ENCODE assay signal across 35 mouse cellular contexts in the genomic region with DNA sequence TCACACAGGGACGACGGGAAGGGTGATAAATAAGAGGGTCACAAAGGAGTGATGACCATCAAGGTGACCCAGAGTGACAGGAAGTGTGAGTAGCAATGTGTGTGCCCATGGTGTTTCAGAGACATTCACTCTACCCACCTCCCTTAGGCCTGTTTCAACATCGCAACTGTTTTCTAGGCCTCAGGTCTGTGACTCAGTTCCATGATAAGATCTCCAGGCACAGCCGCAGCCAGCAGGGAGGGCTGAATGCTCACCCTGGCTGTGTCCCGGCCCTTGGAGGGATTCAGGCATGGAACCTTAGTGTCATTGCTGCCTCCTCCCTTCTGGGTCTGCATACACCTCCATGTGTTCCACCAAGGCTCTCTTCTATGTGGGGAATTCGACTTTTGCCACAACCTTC. TPM values are rescaled to one million over a fixed set of nuclear protein-coding genes. Genes with fewer than 3 reads are reported as not detected.
A peak's percentile ranks its signal among the peaks of the same experiment; 100 is the strongest.
DNase-seq lines count a peak whose midpoint lies in the region; ATAC-seq and TF ChIP-seq lines count a peak whose summit lies in the region.
"Had no signal": no experiment of that assay in that cellular context is flagged by ENCODE, and none has a peak within 500 bp of the region (broad histone marks: within the 10 kb centered on the region; RNA-seq: fewer than 3 reads in every experiment).

No protein-coding gene starts in this region.

- H3K9me3 ChIP-seq in MEL (replicated peaks; ENCODE audit: insufficient read depth, low read length): no peaks in the 10 kb centered on the region
- H3K9me3 ChIP-seq: embryonic facial prominence, embryonic 10.5 days; embryonic facial prominence, embryonic 15.5 days; heart, embryonic 12.5 days; hindbrain, embryonic 13.5 days; liver, embryonic 15.5 days; midbrain, embryonic 12.5 days; neural tube, embryonic 13.5 days had no signal

- H3K9ac ChIP-seq in MEL (ENCODE audit: control insufficient read depth, low read depth, low read length, poor library complexity, severe bottlenecking): peak overlapping the region; percentile 24
- no peak overlapping the region for H3K9ac ChIP-seq in heart, adult 2 months (ENCODE audit: low read depth, low read length)
- H3K9ac ChIP-seq: embryonic facial prominence, embryonic 15.5 days; heart, embryonic 12.5 days; hindbrain, embryonic 13.5 days; limb, embryonic 12.5 days; liver, embryonic 15.5 days; lung, embryonic 14.5 days; midbrain, embryonic 12.5 days; neural tube, embryonic 13.5 days had no signal

- H3K36me3 ChIP-seq in MEL (ENCODE audit: control insufficient read depth in 1 of 2, insufficient read depth in 2 of 2, low read length in 2 of 2): peaks cover 0 to 18% of the 10 kb centered on the region in 2 experiments; a peak in 2 of 4 replicates
- no peaks in the 10 kb centered on the region for H3K36me3 ChIP-seq in heart, adult 2 months (ENCODE audit: control insufficient read depth, insufficient read depth, low read length)
- H3K36me3 ChIP-seq: embryonic facial prominence, embryonic 10.5 days; embryonic facial prominence, embryonic 15.5 days; heart, embryonic 12.5 days; hindbrain, embryonic 13.5 days; limb, embryonic 12.5 days; liver, embryonic 15.5 days; midbrain, embryonic 12.5 days; neural tube, embryonic 13.5 days had no signal

- peaks cover 10 to 25% of the 10 kb centered on the region in 2 experiments for H3K4me1 ChIP-seq in MEL (ENCODE audit: control insufficient read depth in 1 of 2, insufficient read depth in 2 of 2, low read length in 2 of 2)
- H3K4me1 ChIP-seq in heart, adult 2 months (ENCODE audit: control insufficient read depth, insufficient read depth, low read length): no peaks in the 10 kb centered on the region
- H3K4me1 ChIP-seq: embryonic facial prominence, embryonic 10.5 days; embryonic facial prominence, embryonic 15.5 days; hindbrain, embryonic 13.5 days; limb, embryonic 12.5 days; midbrain, embryonic 12.5 days; neural tube, embryonic 13.5 days had no signal

- no peaks in the 10 kb centered on the region for H3K79me2 ChIP-seq in MEL (ENCODE audit: control insufficient read depth, insufficient read depth, low read length, poor library complexity)
- no peaks in the 10 kb centered on the region for H3K79me2 ChIP-seq in heart, adult 2 months (replicated peaks; ENCODE audit: control insufficient read depth, insufficient read depth, low read length)

- peak; percentile 56 to 57 for DNase-seq in urinary bladder, postnatal 36 days (ENCODE audit: low spot score in 2 of 2)
- DNase-seq in urinary bladder, postnatal 4 days (ENCODE audit: low spot score in 2 of 2): no peak
- peak; percentile 70 for DNase-seq in MEL (ENCODE audit: low read depth, low spot score)
- DNase-seq in heart, adult 2 months: no peak
- DNase-seq in left cerebral cortex, postnatal 4 days: no peak
- no peak for DNase-seq in frontal cortex, postnatal 10 days (ENCODE audit: low spot score in 2 of 2)
- DNase-seq: cerebellum, adult 2 months; cerebellum, postnatal 14 days; gastrocnemius, adult 2 months; gastrocnemius, postnatal 36 days; heart, adult 18-20 months; heart, postnatal 4 days; kidney, adult 8-10 months; kidney, postnatal 14 days; layer of hippocampus, adult 9-11 months; lung, embryonic 14.5 days; lung, postnatal 14 days; right cerebral cortex, postnatal 25 days; thymus, adult 2 months; thymus, postnatal 36 days had no signal

- WGBS in heart, adult 2 months: 46% methylated on average over 6 of the region's 6 CpGs

- no peak for TF ChIP-seq RAD21 in MEL (IDR thresholded peaks at IDR 0.05; ENCODE audit: low read depth, low read length)

- H3K4me3 ChIP-seq in MEL (ENCODE audit: control insufficient read depth in 1 of 2, insufficient read depth in 1 of 2, low read depth in 2 of 2, low read length in 2 of 2): no peak overlapping the region
- H3K4me3 ChIP-seq in heart, adult 2 months: no peak overlapping the region
- H3K4me3 ChIP-seq: embryonic facial prominence, embryonic 10.5 days; embryonic facial prominence, embryonic 15.5 days; gastrocnemius, adult 2 months; heart, embryonic 12.5 days; hindbrain, embryonic 13.5 days; limb, embryonic 12.5 days; liver, embryonic 15.5 days; midbrain, embryonic 12.5 days; neural tube, embryonic 13.5 days had no signal

- no peaks in the 10 kb centered on the region for H3K27me3 ChIP-seq in MEL (ENCODE audit: control insufficient read depth in 1 of 2, insufficient read depth in 2 of 2, low read length in 2 of 2)
- no peaks in the 10 kb centered on the region for H3K27me3 ChIP-seq in heart, adult 2 months (ENCODE audit: control insufficient read depth, insufficient read depth, low read length)
- H3K27me3 ChIP-seq: embryonic facial prominence, embryonic 15.5 days; hindbrain, embryonic 13.5 days; limb, embryonic 12.5 days; midbrain, embryonic 12.5 days; neural tube, embryonic 13.5 days; Patski had no signal

- intact Hi-C loops in heart, adult 2 months (cut with DNase I): no loop called here
- intact Hi-C loops in left cerebral cortex, postnatal 4 days (cut with DNase I): no loop called here

- no peak for TF ChIP-seq CTCF in MEL (IDR thresholded peaks at IDR 0.05 in 2 of 3, conservative IDR thresholded peaks at IDR 0.05 in 1 of 3; ENCODE audit: control insufficient read depth in 1 of 3, insufficient read depth in 1 of 3, low read depth in 2 of 3, low read length in 3 of 3, poor library complexity in 1 of 3, severe bottlenecking in 1 of 3)
- TF ChIP-seq CTCF in heart, adult 2 months (IDR thresholded peaks at IDR 0.05): no peak

- TF ChIP-seq POLR2A in MEL (IDR thresholded peaks at IDR 0.05; ENCODE audit: control insufficient read depth in 1 of 2, insufficient read depth in 1 of 2, low read depth in 1 of 2, low read length in 2 of 2, poor library complexity in 1 of 2): no peak
- TF ChIP-seq POLR2A in heart, adult 2 months (IDR thresholded peaks at IDR 0.05; ENCODE audit: insufficient read depth, low read depth, low read length): no peak

- TF ChIP-seq EP300 in MEL (IDR thresholded peaks at IDR 0.05; ENCODE audit: low read depth in 1 of 2, low read length in 2 of 2): 0 out of 4 replicates have a peak, but pooled peaks of 1 of the 2 experiments have one; percentile 36
- TF ChIP-seq EP300 in heart, adult 2 months (IDR thresholded peaks at IDR 0.05; ENCODE audit: insufficient read depth, low read depth, low read length): no peak

- peak; percentile 38; the same call in 1 of the 2 replicates for ATAC-seq in megakaryocyte, adult 5-6 weeks (ENCODE audit: poor library complexity, severe bottlenecking)
- ATAC-seq: forebrain, embryonic 14.5 days; intestine, embryonic 16.5 days; Patski had no signal

- H3K27ac ChIP-seq in MEL (ENCODE audit: control insufficient read depth, low read depth, low read length): no peak overlapping the region
- H3K27ac ChIP-seq in heart, adult 2 months: no peak overlapping the region
- H3K27ac ChIP-seq: embryonic facial prominence, embryonic 10.5 days; embryonic facial prominence, embryonic 15.5 days; gastrocnemius, adult 2 months; hindbrain, embryonic 13.5 days; limb, embryonic 12.5 days; liver, embryonic 15.5 days; midbrain, embryonic 12.5 days; neural tube, embryonic 13.5 days had no signal

TF ChIP-seq in MEL, 35 proteins besides CTCF, POLR2A, EP300 and RAD21:
- TF ChIP-seq USF2 (IDR thresholded peaks at IDR 0.05; ENCODE audit: borderline replicate concordance in 1 of 2, insufficient read depth in 1 of 2, low read depth in 1 of 2, low read length in 2 of 2): no peak
- peak; percentile 59 for TF ChIP-seq GATA1 (IDR thresholded peaks at IDR 0.05; ENCODE audit: low read depth, low read length)
- TF ChIP-seq ZC3H11A (IDR thresholded peaks at IDR 0.05; ENCODE audit: low read depth, low read length): no peak
- TF ChIP-seq HCFC1 (IDR thresholded peaks at IDR 0.05; ENCODE audit: low read depth, low read length): no peak
TF ChIP-seq in MEL: peak in this region for 1.

RNA-seq across cellular contexts. Expression of a gene that starts 19.3 kb away (rescaled TPM):
- 0.10 and 0.12 TPM in 2 replicates for total RNA-seq in MEL (2012; rRNA removed)
- under 1 TPM in 1 of 2 experiments, not detected in 1; 0.42 TPM for polyA plus RNA-seq in MEL (2012; ENCODE audit: insufficient read depth in 1 of 2, insufficient read length in 2 of 2, low read depth in 1 of 2, low replicate concordance in 2 of 2, missing spikeins in 1 of 2)
- total RNA-seq in megakaryocyte, adult 5-6 weeks (2015): not detected in 2 replicates
- 0.07 and 0.45 TPM in 2 replicates for total RNA-seq in megakaryocyte, adult 5-6 weeks (2017)
- not detected for total RNA-seq in heart, adult 2 months (2021)
- polyA plus RNA-seq in heart, adult 2 months (2012; rRNA removed): 0.20 and 4.2 TPM in 2 replicates
- total RNA-seq in left cerebral cortex, postnatal 4 days (2021): under 1 TPM in 1 of 2 experiments, not detected in 1; 0.20 TPM
- total RNA-seq: gastrocnemius, adult 2 months; gastrocnemius, postnatal 36 days; left cerebral cortex, postnatal 10 days; liver, adult 2 months had no signal
- polyA plus RNA-seq: cortical plate, adult 2 months; forebrain, embryonic 14.5 days; hindbrain, embryonic 13.5 days; liver, adult 2 months had no signal

RNA-seq across cellular contexts. Expression of a gene that starts 30.8 kb away (rescaled TPM):
- total RNA-seq in MEL (2012; rRNA removed): not detected in 2 replicates
- under 1 TPM in 1 of 2 experiments, not detected in 1; 0.06 TPM for polyA plus RNA-seq in MEL (2012; ENCODE audit: insufficient read depth in 1 of 2, insufficient read length in 2 of 2, low read depth in 1 of 2, low replicate concordance in 2 of 2, missing spikeins in 1 of 2)
- total RNA-seq in megakaryocyte, adult 5-6 weeks (2015): not detected in 2 replicates
- not detected in 2 replicates for total RNA-seq in megakaryocyte, adult 5-6 weeks (2017)
- 10 to 100 TPM; 21.6 to 33.0 TPM for total RNA-seq in heart, adult 2 months (2021)
- 32.7 and 53.4 TPM in 2 replicates for polyA plus RNA-seq in heart, adult 2 months (2012; rRNA removed)
- not detected for total RNA-seq in left cerebral cortex, postnatal 4 days (2021)
- total RNA-seq: left cerebral cortex, postnatal 10 days had no signal
- polyA plus RNA-seq: cerebellum, adult 2 months; cortical plate, adult 2 months; embryonic facial prominence, embryonic 10.5 days; forebrain, embryonic 14.5 days; heart, embryonic 12.5 days; hindbrain, embryonic 13.5 days; limb, embryonic 12.5 days; lung, embryonic 14.5 days; midbrain, embryonic 12.5 days; neural tube, embryonic 13.5 days had no signal

RNA-seq across cellular contexts. Expression of a gene that starts 45.5 kb away (rescaled TPM):
- 28.1 and 36.6 TPM in 2 replicates for total RNA-seq in MEL (2012; rRNA removed)
- 10 to 100 TPM in 1 of 2 experiments, not detected in 1; 71.2 TPM for polyA plus RNA-seq in MEL (2012; ENCODE audit: insufficient read depth in 1 of 2, insufficient read length in 2 of 2, low read depth in 1 of 2, low replicate concordance in 2 of 2, missing spikeins in 1 of 2)
- 9.2 and 10.0 TPM in 2 replicates for total RNA-seq in megakaryocyte, adult 5-6 weeks (2015)
- total RNA-seq in megakaryocyte, adult 5-6 weeks (2017): 8.2 and 13.4 TPM in 2 replicates
- 10 to 100 TPM; 14.9 to 16.4 TPM for total RNA-seq in heart, adult 2 months (2021)
- polyA plus RNA-seq in heart, adult 2 months (2012; rRNA removed): 17.6 and 21.2 TPM in 2 replicates
- 10 to 100 TPM; 83.6 to 85.6 TPM for total RNA-seq in left cerebral cortex, postnatal 4 days (2021)

RNA-seq across cellular contexts. Expression of a gene that starts 56.8 kb away (rescaled TPM):
- 24.5 and 28.2 TPM in 2 replicates for total RNA-seq in MEL (2012; rRNA removed)
- polyA plus RNA-seq in MEL (2012; ENCODE audit: insufficient read depth in 1 of 2, insufficient read length in 2 of 2, low read depth in 1 of 2, low replicate concordance in 2 of 2, missing spikeins in 1 of 2): 10 to 100 TPM; 70.1 to 94.1 TPM
- 145 and 156 TPM in 2 replicates for total RNA-seq in megakaryocyte, adult 5-6 weeks (2015)
- total RNA-seq in megakaryocyte, adult 5-6 weeks (2017): 34.4 and 41.3 TPM in 2 replicates
- 100 to 1,000 TPM; 121 to 133 TPM for total RNA-seq in heart, adult 2 months (2021)
- 52.7 and 72.9 TPM in 2 replicates for polyA plus RNA-seq in heart, adult 2 months (2012; rRNA removed)
- total RNA-seq in left cerebral cortex, postnatal 4 days (2021): 100 to 1,000 TPM; 101 to 103 TPM

Comparison
In these comparisons a context has a peak if more than half of its experiments do, and no peak if none do; other contexts are left out.
1. DNase-seq: peak in urinary bladder, postnatal 36 days (2 of 2) and MEL (single experiment); none in urinary bladder, postnatal 4 days (0 of 2), heart, adult 2 months (0 of 2), left cerebral cortex, postnatal 4 days (single experiment) and frontal cortex, postnatal 10 days (0 of 2).
2. RNA of a gene that starts 30.8 kb away (total RNA-seq): 21.6 to 33.0 TPM in heart, adult 2 months; not detected in left cerebral cortex, postnatal 4 days, not detected in MEL and not detected in megakaryocyte, adult 5-6 weeks; every median in the first group is over 10 times any median in the second.